Mouse (Mus musculus): ENCODE measurements at regions not wholly inside any gene's neighbourhood (a gene's known extent, or its start where the extent isn't known, plus 50 kb on each side); places are given as distances from the start of the nearest gene placed in this dataset.
"Not testable (repeated sequence)": the region's sequence is repeated elsewhere in the genome, so short reads cannot be mapped to it uniquely, and the experiment has no call there.

DNA sequence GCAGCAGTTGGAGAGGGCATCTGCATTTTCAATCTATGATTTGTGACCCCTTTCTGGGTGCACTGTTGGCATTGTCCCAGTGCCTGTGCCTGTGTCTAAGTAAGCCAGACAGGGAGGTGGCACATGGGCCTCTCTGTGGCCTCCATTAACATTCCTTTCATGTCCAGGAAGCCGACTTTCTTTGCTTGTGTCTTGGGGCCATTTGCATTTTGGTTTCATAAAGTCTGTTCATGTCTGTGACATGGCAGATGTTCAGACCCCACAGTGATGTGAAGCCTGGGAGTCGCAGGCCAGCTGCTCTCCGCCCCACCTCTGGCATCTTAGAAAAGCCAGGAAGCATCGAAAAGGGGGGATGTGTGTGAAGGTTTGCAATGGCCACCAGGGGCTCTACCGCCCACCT, 153.1 kb downstream of the Kif26a start:
- no peak for DNase-seq (ENCODE audit: low read depth)

DNA sequence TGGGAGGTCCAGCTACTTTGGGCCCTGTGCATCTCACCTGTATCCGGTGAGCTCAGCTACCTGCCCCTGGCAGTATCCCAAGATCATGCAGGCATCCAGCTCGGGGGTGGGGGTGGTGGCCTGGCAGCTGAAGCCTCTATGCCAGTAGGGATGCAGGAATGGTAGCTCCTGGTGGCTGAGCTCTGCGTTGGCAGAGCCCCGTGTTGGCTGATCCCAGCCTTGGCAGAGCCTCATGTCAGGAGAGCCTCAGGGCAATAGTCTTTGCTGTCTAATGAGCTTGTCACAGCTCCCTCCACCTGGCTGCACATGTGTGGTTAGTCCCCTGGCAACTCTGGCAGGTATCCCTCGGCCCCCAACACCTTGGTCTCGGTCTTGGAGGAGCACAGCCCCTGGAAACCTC, 153.6 kb downstream of the Kif26a start:
- DNase-seq (ENCODE audit: low read depth): no peak

GRCm38 (mm10) chr12:112300125-112300524, 154.1 kb downstream of the Kif26a start:
- DNase-seq (ENCODE audit: low read depth): no peak

GRCm38 (mm10) chr12:112301411-112301891, 155.4 kb downstream of the Kif26a start:
- DNase-seq (ENCODE audit: low read depth): no peak

DNA sequence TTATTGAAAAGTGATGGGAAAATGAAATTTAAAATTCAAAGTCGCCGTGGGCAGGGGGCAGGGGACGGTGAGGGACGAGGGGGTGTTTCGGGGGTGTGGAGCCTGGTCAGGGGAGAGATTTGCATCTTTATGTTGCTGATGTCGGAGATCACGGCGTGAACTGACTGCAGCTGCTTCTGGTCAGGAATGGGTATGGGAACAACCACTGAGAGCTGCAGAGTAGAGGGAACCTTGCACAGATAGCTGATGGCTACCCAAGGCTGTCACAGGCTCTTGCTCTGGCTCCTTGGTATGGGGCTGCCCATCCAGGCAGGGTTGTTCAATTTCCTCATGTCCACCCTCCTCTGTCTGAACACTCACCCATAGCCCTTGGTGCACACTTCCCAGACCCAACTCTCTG, 155.9 kb downstream of the Kif26a start:
- no peak for DNase-seq (ENCODE audit: low read depth)

DNA sequence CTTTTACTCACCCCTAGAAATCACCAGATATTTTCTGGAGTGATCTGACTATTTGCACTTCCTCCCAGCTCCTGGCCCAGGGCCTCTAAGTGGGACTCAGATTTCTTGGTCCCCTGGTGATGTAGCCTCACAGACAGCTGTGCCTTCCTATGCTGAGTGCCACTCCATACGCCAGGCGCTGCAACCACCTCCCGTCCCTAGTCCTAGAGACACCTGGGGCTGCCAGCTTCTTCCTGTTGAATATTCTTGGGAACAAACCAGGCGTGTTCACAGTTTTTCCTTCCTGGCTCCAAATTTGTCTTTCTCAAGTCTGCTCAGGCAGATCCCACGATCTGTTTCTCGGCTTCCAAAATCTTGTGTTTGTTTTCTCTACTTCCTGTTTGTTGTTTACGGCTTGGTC, 160.2 kb downstream of the Kif26a start:
- DNase-seq (ENCODE audit: low read depth): no peak

GRCm38 (mm10) chr12:112308016-112308415, 162.0 kb downstream of the Kif26a start:
- no peak for DNase-seq (ENCODE audit: low read depth)

DNA sequence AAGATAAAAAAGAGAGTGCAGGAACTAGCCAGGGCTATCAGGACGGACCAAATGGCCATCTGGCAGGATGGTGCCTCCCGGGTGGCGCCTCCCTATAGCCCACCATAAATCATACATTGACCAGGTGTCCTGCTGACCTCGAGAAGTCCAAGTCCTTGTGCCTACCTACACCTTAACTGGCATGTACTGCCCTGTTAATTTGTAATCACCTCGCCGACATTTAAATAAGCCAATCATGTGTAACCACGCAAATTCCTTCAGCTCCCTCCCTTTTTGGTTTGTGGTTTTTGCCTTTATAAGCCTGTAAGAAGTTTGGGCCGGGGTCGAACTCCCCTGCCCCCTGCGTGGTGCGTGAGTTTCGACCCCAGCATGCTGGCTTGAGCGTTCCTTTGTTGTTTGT, 163.1 kb downstream of the Kif26a start:
- not testable (repeated sequence) for DNase-seq (ENCODE audit: low read depth)

GRCm38 (mm10) chr12:112309781-112310180, 163.8 kb downstream of the Kif26a start:
- DNase-seq (ENCODE audit: low read depth): no peak

GRCm38 (mm10) chr12:112310661-112311060, 164.7 kb downstream of the Kif26a start:
- DNase-seq (ENCODE audit: low read depth): no peak

DNA sequence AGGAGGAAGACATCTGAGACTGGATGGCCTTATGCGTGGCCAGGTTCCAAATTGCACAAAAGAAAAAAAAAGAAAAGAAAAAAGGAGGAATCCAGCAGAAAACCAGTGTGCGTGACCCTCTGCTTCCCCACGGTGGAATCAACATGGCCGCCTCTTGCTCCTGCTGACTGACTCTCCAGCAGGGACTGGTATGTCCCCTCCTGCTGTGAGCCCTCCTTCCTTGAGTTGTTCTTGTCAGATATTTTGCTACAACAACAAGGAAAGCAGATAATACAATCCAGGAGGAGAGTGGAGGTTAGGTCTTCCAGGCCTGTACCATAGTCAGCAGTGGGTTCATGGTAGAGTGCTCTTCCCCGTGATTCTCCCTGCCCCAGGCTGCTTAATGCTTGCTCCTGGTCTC, 168.8 kb downstream of the Kif26a start:
- DNase-seq (ENCODE audit: low read depth): no peak

DNA sequence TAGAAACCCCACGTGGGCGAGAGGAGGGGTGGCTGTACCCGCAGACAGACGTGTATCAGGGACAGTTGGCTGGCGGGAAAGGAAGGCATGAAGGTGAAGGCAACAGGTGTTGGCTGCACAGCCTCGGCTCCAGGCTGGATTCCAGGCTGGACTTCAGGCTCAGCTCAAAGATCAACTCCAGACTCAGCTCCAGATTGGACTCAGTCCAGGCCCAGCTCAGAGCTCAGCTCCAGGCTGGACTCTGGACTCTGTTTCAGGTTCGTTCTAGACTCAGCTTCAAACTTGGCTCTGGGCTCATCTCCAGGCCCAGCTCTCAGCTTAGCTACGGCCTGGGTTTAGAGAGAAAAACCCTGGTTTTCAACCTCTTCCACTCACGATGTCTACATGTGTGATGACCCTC, 171.2 kb downstream of the Kif26a start:
- no peak for DNase-seq (ENCODE audit: low read depth)

- DNase-seq (ENCODE audit: low read depth): no peak
These were observed 170.8 kb upstream of the A530016L24Rik start for GRCm38 (mm10) chr12:112318461-112318860.

DNA sequence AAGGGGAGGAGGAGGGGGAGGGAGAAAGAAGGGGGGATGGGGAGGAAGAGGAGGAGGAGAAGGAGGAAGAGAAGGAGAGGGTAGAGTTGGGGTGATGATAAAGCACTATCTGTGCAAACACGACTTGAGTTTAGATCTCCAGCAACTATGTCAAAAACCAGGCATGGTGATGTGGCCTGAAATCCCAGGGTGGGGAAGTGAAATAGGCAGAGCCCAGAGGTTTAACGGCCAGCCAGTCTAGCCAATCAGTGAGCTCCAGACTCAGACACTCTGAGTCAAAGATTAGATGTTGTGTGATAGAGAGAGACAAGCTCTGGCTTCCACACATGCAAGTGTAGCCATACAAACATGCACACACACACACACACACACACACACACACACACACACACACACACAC, 167.1 kb upstream of the A530016L24Rik start:
- DNase-seq (ENCODE audit: low read depth): no peak

DNA sequence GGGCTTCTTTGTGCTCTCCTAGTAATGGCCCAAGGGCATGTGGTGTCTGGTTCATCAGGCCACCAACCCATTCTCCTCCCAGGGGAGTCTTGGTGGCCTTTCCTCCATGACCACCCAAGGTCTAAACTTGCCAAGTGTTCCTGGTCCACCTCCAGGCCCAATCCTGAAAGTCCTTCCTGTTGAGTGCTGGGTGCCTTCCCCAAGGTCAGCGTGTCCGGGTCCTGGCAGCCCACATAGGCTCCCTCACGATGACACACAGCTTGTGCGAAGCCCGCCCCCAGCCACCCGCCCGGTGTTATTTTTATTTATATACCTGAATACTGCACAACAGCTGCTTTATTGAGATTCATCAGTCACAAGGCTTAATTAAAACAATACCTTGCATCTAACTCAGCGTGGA, 161.8 kb upstream of the A530016L24Rik start:
- DNase-seq (ENCODE audit: low read depth): no peak

DNA sequence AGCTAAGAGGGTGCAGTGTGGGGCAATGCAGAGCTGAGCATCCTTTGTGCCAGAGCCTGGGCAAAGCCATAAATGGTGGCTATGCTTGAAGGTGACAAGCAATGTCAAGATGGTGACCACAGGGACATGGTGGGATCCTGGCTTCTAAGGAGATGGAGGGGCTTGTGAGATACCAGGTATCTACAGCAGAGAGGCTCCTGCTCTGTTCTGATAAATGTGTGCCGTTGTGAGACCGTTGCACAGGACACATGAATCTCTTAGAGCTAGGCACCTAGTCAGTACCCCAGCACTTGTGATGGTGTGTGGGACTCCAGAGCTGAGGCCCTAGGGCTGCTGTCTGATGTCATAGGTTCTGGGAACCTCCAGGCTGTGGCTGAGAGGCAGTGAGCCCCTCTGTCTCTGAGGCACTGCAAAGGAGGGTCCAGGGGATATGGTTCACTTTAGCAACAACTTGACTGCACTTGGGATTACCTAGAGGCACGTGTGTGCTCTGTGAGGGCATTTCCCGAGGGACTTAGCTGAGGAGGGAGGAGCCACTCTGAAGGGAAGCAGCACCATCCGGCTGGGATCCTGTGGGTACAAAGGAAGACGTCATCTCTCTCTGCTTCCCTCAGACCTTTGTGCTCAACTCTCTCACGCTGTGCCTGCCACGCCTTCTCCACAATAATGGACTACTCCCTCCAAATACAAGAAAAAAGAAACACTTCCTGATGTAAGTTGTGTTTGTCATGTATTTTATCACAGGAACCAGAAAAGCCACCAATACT, 160.3 kb upstream of the A530016L24Rik start:
- no peak for DNase-seq (ENCODE audit: low read depth)

- no peak for DNase-seq (ENCODE audit: low read depth)
These were observed 159.4 kb upstream of the A530016L24Rik start for GRCm38 (mm10) chr12:112329701-112330301.

DNA sequence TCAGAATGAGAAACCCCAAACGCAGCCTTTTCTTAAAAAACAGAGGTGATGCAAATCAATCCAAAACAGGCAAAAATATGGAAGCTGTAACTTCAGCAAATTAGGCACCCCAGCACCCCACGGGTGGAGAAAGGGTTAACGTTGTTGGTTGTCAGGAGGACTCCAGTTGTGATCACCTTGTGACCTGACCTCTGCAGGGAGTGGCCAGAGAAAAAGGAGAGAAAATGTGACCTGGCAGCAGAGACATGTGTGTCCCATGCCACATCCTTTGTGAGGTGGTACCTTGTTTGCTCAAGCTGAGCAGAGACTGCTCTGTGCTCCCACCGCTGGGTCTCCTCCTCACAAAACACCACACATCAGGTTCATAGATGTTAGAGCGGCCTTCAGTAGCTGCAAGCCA, 158.7 kb upstream of the A530016L24Rik start:
- DNase-seq (ENCODE audit: low read depth): no peak

DNA sequence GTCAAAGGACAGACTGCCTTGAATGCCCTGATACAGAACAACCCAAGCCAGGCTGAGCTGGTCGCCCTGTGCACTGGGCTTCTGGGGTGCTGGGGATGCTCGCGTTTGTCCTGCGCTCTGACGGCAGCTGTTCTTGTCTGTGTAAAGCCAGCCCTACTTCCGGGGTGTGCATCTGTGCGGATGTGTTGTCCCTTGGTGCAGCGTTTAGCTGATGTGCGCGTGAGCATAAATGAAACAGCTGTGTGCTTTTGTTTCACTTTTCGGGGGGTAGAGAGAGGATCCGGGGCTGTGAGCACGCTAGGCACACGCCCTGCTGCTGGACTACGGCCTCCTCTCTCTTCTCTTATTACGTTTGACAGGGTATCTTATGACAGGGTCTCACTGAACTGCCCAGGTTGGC, 158.2 kb upstream of the A530016L24Rik start:
- DNase-seq (ENCODE audit: low read depth): no peak

GRCm38 (mm10) chr12:112333125-112334079, 155.8 kb upstream of the A530016L24Rik start:
- no peak for DNase-seq (ENCODE audit: low read depth)

DNA sequence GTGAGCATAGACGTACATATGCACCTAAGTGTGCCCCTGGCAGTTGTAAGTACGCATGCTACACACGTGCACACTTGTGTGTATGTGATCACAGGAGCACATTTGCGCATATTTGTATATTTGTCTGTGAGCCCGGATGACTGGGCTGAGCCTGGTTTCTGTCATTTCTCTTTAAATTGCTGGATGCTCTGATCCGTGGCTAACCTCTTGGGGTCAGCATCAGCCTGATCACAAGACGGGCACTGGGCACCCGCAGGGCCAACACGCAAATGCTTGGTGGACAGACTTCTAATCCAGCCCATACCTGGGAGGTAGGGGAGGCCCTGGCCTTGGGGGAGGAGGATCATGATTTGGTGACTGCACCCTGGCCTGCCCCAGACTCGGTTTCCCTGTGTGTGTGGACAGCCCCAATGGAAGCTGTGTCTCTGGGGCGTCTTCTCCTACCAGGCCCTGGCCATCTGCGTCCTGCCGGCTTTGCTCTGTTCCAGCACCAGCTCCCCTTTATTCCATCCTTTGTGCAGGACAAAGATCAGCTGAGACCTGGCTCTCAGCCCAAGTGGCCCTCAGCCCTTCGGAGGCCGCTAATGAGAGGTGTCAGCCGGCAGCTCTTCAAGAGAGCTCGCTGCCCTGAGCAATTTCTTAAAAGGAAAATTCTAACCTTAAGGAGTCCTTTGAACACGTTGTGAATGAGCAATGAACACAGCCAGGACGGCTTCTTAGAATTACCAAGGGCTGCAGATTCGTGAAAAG, 155.0 kb upstream of the A530016L24Rik start:
- no peak for DNase-seq (ENCODE audit: low read depth)

DNA sequence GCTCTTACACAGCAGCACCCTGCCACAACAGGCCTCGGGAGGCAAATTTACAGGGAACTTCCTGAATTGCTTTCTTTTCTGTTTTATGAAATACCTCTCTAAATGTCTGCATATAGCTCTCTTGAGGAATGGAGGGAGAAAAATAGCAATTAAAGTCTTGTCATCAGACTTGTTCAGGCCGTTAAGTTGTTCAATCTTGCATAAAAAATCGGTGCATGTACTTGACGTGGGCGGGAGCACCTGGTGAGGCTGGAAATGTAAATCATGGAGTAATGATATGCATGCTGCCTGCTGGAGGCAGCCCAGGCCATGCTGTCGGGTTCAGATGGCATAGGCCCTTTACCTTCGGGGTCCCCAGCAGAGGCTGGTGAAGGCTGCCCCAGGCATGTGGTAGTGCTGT, 153.6 kb upstream of the A530016L24Rik start:
- no peak for DNase-seq (ENCODE audit: low read depth)

All from naive thymus-derived CD4-positive, alpha-beta T cell, adult 2 months (primary cell).